Mouse (Mus musculus) intestine, embryonic 16.5 days (tissue): ENCODE measurements at regions not wholly inside any gene's neighbourhood (a gene's known extent, or its start where the extent isn't known, plus 50 kb on each side); places are given as distances from the start of the nearest gene placed in this dataset.

Experiments used
- ATAC-seq: fragments of 200-750 bp; cut with Nextera tagmentation; 2 replicates; pipeline ENCODE4 v1.8.0; 2017; ENCODE audit warnings: moderate TSS enrichment, moderate library complexity
- H3K27ac ChIP-seq: fragments of 300-500 bp; sonication (generic); 2 replicates; pipeline ENCODE4 v1.5.1; 2014; ENCODE audit warnings: mild to moderate bottlenecking, low read length
- H3K27me3 ChIP-seq: fragments of 300-500 bp; sonication (generic); replicated peaks from 2 replicates; pipeline ENCODE4 v1.6.1; 2014; ENCODE audit warnings: low read length, control low read depth, mixed read lengths; ENCODE audit not compliant: control insufficient read depth, insufficient read depth
- H3K36me3 ChIP-seq: fragments of 300-500 bp; sonication (generic); 2 replicates; pipeline ENCODE4 v1.6.1; 2014; ENCODE audit warnings: low read length, control low read depth; ENCODE audit not compliant: control insufficient read depth, insufficient read depth
- H3K4me1 ChIP-seq: fragments of 300-500 bp; sonication (generic); 2 replicates; pipeline ENCODE4 v1.6.1; 2014; ENCODE audit warnings: low read length, control low read depth, mixed read lengths; ENCODE audit not compliant: control insufficient read depth, insufficient read depth
- H3K4me2 ChIP-seq: fragments of 300-500 bp; sonication (generic); 2 replicates; pipeline ENCODE4 v1.6.1; 2014; ENCODE audit warnings: low read depth, low read length, control low read depth
- H3K4me3 ChIP-seq: fragments of 300-500 bp; sonication (generic); 2 replicates; pipeline ENCODE4 v1.5.1; 2014; ENCODE audit warnings: mild to moderate bottlenecking, low read length
- H3K9ac ChIP-seq: fragments of 300-500 bp; sonication (generic); 2 replicates; pipeline ENCODE4 v1.6.1; 2014; ENCODE audit warnings: low read depth, low read length
- H3K9me3 ChIP-seq: fragments of 300-500 bp; sonication (generic); 2 replicates; pipeline ENCODE4 v1.6.1; 2016; ENCODE audit warnings: low read length, control low read depth; ENCODE audit not compliant: control insufficient read depth
- WGBS: fragments of 180-500 bp; shearing (Covaris S2); extraction: QIAGEN DNeasy Blood & Tissue Kit; methylation state at CpG from one replicate; pipeline ENCODE4 v1.1.7; 2014; 5-methylcytosine and 5-hydroxymethylcytosine counted together

GRCm38 (mm10) chr5:102399006-102399405 lies 82.2 kb upstream of the Arhgap24 start:
- no peak for ATAC-seq
- no peaks in the 10 kb centered on the region for H3K36me3 ChIP-seq
- 81% methylated on average over 4 of the region's 4 CpGs for WGBS
- no peak overlapping the region for H3K4me2 ChIP-seq
- H3K9ac ChIP-seq = no peak overlapping the region
- no peaks in the 10 kb centered on the region for H3K27me3 ChIP-seq
- 0 out of 2 replicates have a peak, but pooled peaks cover 4% of the 10 kb centered on the region for H3K4me1 ChIP-seq
- no peak overlapping the region for H3K27ac ChIP-seq
- H3K9me3 ChIP-seq = no peaks in the 10 kb centered on the region
- no peak overlapping the region for H3K4me3 ChIP-seq

GRCm38 (mm10) chr5:102417642-102418041 lies 63.5 kb upstream of the Arhgap24 start:
- H3K36me3 ChIP-seq = no peaks in the 10 kb centered on the region
- H3K27me3 ChIP-seq = no peaks in the 10 kb centered on the region
- no peak overlapping the region for H3K4me3 ChIP-seq
- H3K9me3 ChIP-seq = no peaks in the 10 kb centered on the region
- no peak overlapping the region for H3K27ac ChIP-seq
- H3K9ac ChIP-seq = no peak overlapping the region
- no peaks in the 10 kb centered on the region for H3K4me1 ChIP-seq
- no peak overlapping the region for H3K4me2 ChIP-seq
- WGBS = 72% methylated on average over 5 of the region's 5 CpGs
- ATAC-seq = no peak

DNA sequence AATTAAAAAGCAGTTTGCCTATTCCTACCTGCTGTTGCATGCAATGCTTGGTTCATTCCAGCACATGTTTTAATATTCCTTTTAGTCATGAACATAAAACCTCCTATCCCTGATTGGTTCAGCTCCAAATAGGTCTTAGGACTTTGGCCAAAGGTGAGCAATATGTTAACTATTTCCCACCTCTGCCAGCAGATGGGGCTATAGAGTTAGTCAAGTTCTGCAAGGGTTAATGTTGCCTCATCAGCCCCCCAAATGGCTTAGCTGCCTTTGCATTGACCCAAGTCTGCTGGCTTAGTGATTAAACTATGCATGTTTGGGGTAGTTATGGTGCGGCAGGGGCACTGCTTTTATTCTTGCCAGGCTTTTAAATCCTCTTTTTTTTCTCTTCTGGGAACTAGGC lies 62.1 kb upstream of the Arhgap24 start:
- no peak overlapping the region for H3K4me3 ChIP-seq
- no peaks in the 10 kb centered on the region for H3K27me3 ChIP-seq
- 38% methylated on average over 1 of the region's 1 CpGs for WGBS
- no peak for ATAC-seq
- no peaks in the 10 kb centered on the region for H3K9me3 ChIP-seq
- H3K4me2 ChIP-seq = no peak overlapping the region
- H3K4me1 ChIP-seq = no peaks in the 10 kb centered on the region
- no peak overlapping the region for H3K9ac ChIP-seq
- no peaks in the 10 kb centered on the region for H3K36me3 ChIP-seq
- no peak overlapping the region for H3K27ac ChIP-seq

GRCm38 (mm10) chr5:102424636-102425242 lies 56.5 kb upstream of the Arhgap24 start:
- Histone ChIP-seq H3K4me3 (no peak overlapping the region), H3K9ac (no peak overlapping the region), H3K4me2 (no peak overlapping the region), H3K27ac (no peak overlapping the region), H3K9me3 (no peaks in the 10 kb centered on the region), H3K27me3 (no peaks in the 10 kb centered on the region), H3K36me3 (no peaks in the 10 kb centered on the region), H3K4me1 (no peaks in the 10 kb centered on the region)
- 85% methylated on average over 16 of the region's 16 CpGs for WGBS
- no peak for ATAC-seq

DNA sequence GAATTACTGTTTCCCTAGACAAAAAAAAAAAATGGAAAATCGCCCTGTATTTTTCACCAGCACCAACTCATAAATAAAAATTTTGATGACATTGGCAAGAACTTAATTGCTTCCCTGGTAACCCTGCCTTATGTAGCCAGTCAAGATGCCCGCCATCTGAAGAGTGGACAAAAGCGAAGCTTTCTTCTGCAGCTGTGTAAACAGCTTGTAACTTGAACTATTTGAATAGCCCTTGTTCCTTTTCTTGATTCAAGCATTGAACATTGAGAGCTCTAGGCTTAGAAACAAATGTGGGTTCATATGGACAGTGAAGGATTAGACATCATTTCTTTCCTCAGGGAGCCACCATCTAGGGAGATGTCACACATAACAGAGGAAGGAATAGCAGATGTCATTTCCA lies 52.9 kb upstream of the Arhgap24 start:
- H3K27me3 ChIP-seq = no peaks in the 10 kb centered on the region
- no peak overlapping the region for H3K4me3 ChIP-seq
- no peaks in the 10 kb centered on the region for H3K4me1 ChIP-seq
- H3K9me3 ChIP-seq = no peaks in the 10 kb centered on the region
- H3K27ac ChIP-seq = no peak overlapping the region
- no peaks in the 10 kb centered on the region for H3K36me3 ChIP-seq
- H3K9ac ChIP-seq = no peak overlapping the region
- WGBS = 82% methylated on average over 3 of the region's 3 CpGs
- no peak overlapping the region for H3K4me2 ChIP-seq
- ATAC-seq = no peak
